Mouse (Mus musculus): Measurements from ENCODE around the gene Tmem119. TPM values are rescaled to one million over a fixed set of nuclear protein-coding genes. Genes with fewer than 3 reads are reported as not detected.
"Not testable (repeated sequence)": the region's sequence is repeated elsewhere in the genome, so short reads cannot be mapped to it uniquely, and the experiment has no call there.

Gene Tmem119
- polyA plus RNA-seq, 1 experiment = 92.8 TPM

GRCm38 (mm10) chr5:113791197-113792095 is 8.9 kb downstream of the Tmem119 start:
- Histone ChIP-seq H3K4me1 (ENCODE audit: control insufficient read depth, insufficient read depth, low read length) (no peaks in the 10 kb centered on the region; the same call in 1 of the 2 replicates), H3K4me3 (ENCODE audit: insufficient read depth, low read length) (no peak overlapping the region), H3K27ac (ENCODE audit: insufficient read depth, low read length) (no peak overlapping the region)
- TF ChIP-seq POLR2A (IDR thresholded peaks at IDR 0.05; ENCODE audit: low read depth, low read length) (no peak; the same call in 1 of the 2 replicates), CTCF (IDR thresholded peaks at IDR 0.05; ENCODE audit: borderline replicate concordance, insufficient read depth, low read length) (no peak)

- TF ChIP-seq CTCF (IDR thresholded peaks at IDR 0.05; ENCODE audit: borderline replicate concordance, insufficient read depth, low read length) = no peak
- TF ChIP-seq POLR2A (IDR thresholded peaks at IDR 0.05; ENCODE audit: low read depth, low read length) = no peak
- H3K4me3 ChIP-seq (ENCODE audit: insufficient read depth, low read length) = no peak overlapping the region
- H3K4me1 ChIP-seq (ENCODE audit: control insufficient read depth, insufficient read depth, low read length) = no peaks in the 10 kb centered on the region; the same call in 1 of the 2 replicates
- H3K27ac ChIP-seq (ENCODE audit: insufficient read depth, low read length) = no peak overlapping the region
Observed at GRCm38 (mm10) chr5:113790453-113791196, 9.7 kb downstream of the Tmem119 start.

GRCm38 (mm10) chr5:113789075-113789788 is 11.1 kb downstream of the Tmem119 start:
- no peak for TF ChIP-seq POLR2A (IDR thresholded peaks at IDR 0.05; ENCODE audit: low read depth, low read length)
- no peak for TF ChIP-seq CTCF (IDR thresholded peaks at IDR 0.05; ENCODE audit: borderline replicate concordance, insufficient read depth, low read length)
- no peak overlapping the region for H3K4me3 ChIP-seq (ENCODE audit: insufficient read depth, low read length)

GRCm38 (mm10) chr5:113788645-113789044 is 11.7 kb downstream of the Tmem119 start:
- TF ChIP-seq POLR2A (IDR thresholded peaks at IDR 0.05; ENCODE audit: low read depth, low read length) = no peak
- no peak for TF ChIP-seq CTCF (IDR thresholded peaks at IDR 0.05; ENCODE audit: borderline replicate concordance, insufficient read depth, low read length)
- H3K4me3 ChIP-seq (ENCODE audit: insufficient read depth, low read length) = no peak overlapping the region
- H3K27ac ChIP-seq (ENCODE audit: insufficient read depth, low read length) = no peak overlapping the region
- no peaks in the 10 kb centered on the region; the same call in 1 of the 2 replicates for H3K4me1 ChIP-seq (ENCODE audit: control insufficient read depth, insufficient read depth, low read length)

More at GRCm38 (mm10) chr5:113789075-113789788, 11.1 kb downstream of the Tmem119 start:
- no peak overlapping the region for H3K27ac ChIP-seq (ENCODE audit: insufficient read depth, low read length)
- H3K4me1 ChIP-seq (ENCODE audit: control insufficient read depth, insufficient read depth, low read length) = no peaks in the 10 kb centered on the region; the same call in 1 of the 2 replicates

- H3K4me1 ChIP-seq (ENCODE audit: control insufficient read depth, insufficient read depth, low read length) = peaks cover 7% of the 10 kb centered on the region
- no peak for TF ChIP-seq POLR2A (IDR thresholded peaks at IDR 0.05; ENCODE audit: low read depth, low read length)
- no peak for TF ChIP-seq CTCF (IDR thresholded peaks at IDR 0.05; ENCODE audit: borderline replicate concordance, insufficient read depth, low read length)
- H3K4me3 ChIP-seq (ENCODE audit: insufficient read depth, low read length) = no peak overlapping the region
- no peak overlapping the region for H3K27ac ChIP-seq (ENCODE audit: insufficient read depth, low read length)
Observed at GRCm38 (mm10) chr5:113786985-113787384, 13.3 kb downstream of the Tmem119 start.

- not testable (repeated sequence) for H3K4me3 ChIP-seq (ENCODE audit: insufficient read depth, low read length); H3K4me1 ChIP-seq (ENCODE audit: control insufficient read depth, insufficient read depth, low read length)
- H3K27ac ChIP-seq (ENCODE audit: insufficient read depth, low read length) = peak overlapping the region; percentile 98
Observed at GRCm38 (mm10) chr5:113784104-113784503, 16.2 kb downstream of the Tmem119 start.

- peaks cover 7% of the 10 kb centered on the region; the same call in 1 of the 2 replicates for H3K4me1 ChIP-seq (ENCODE audit: control insufficient read depth, insufficient read depth, low read length)
- H3K4me3 ChIP-seq (ENCODE audit: insufficient read depth, low read length) = no peak overlapping the region
- peak overlapping the region; percentile 98 for H3K27ac ChIP-seq (ENCODE audit: insufficient read depth, low read length)
- TF ChIP-seq POLR2A (IDR thresholded peaks at IDR 0.05; ENCODE audit: low read depth, low read length) (no peak; the same call in none of the 2 replicates), CTCF (IDR thresholded peaks at IDR 0.05; ENCODE audit: borderline replicate concordance, insufficient read depth, low read length) (no peak)
Observed at GRCm38 (mm10) chr5:113783581-113784001, 16.7 kb downstream of the Tmem119 start.

GRCm38 (mm10) chr5:113782624-113783023 is 17.7 kb downstream of the Tmem119 start:
- peaks cover 7% of the 10 kb centered on the region; the same call in 1 of the 2 replicates for H3K4me1 ChIP-seq (ENCODE audit: control insufficient read depth, insufficient read depth, low read length)
- no peak overlapping the region for H3K4me3 ChIP-seq (ENCODE audit: insufficient read depth, low read length)
- H3K27ac ChIP-seq (ENCODE audit: insufficient read depth, low read length) = peak overlapping the region; percentile 98
- TF ChIP-seq POLR2A (IDR thresholded peaks at IDR 0.05; ENCODE audit: low read depth, low read length) = no peak; the same call in 1 of the 2 replicates
- TF ChIP-seq CTCF (IDR thresholded peaks at IDR 0.05; ENCODE audit: borderline replicate concordance, insufficient read depth, low read length) = no peak

GRCm38 (mm10) chr5:113781875-113782274 is 18.4 kb downstream of the Tmem119 start:
- TF ChIP-seq POLR2A (IDR thresholded peaks at IDR 0.05; ENCODE audit: low read depth, low read length) (no peak), CTCF (IDR thresholded peaks at IDR 0.05; ENCODE audit: borderline replicate concordance, insufficient read depth, low read length) (no peak)
- peaks cover 7% of the 10 kb centered on the region; the same call in 1 of the 2 replicates for H3K4me1 ChIP-seq (ENCODE audit: control insufficient read depth, insufficient read depth, low read length)
- no peak overlapping the region for H3K27ac ChIP-seq (ENCODE audit: insufficient read depth, low read length)

More at GRCm38 (mm10) chr5:113781875-113782274, 18.4 kb downstream of the Tmem119 start:
- no peak overlapping the region for H3K4me3 ChIP-seq (ENCODE audit: insufficient read depth, low read length)

All from embryonic fibroblast, embryonic 13.5 days (primary cell).